Mouse (Mus musculus): ENCODE measurements around the gene Slc26a3. TPM values are rescaled to one million over a fixed set of nuclear protein-coding genes. Genes with fewer than 3 reads are reported as not detected.
"Not testable (repeated sequence)": the region's sequence is repeated elsewhere in the genome, so short reads cannot be mapped to it uniquely, and the experiment has no call there.

Gene Slc26a3
- polyA plus RNA-seq, 1 experiment = not detected

DNA sequence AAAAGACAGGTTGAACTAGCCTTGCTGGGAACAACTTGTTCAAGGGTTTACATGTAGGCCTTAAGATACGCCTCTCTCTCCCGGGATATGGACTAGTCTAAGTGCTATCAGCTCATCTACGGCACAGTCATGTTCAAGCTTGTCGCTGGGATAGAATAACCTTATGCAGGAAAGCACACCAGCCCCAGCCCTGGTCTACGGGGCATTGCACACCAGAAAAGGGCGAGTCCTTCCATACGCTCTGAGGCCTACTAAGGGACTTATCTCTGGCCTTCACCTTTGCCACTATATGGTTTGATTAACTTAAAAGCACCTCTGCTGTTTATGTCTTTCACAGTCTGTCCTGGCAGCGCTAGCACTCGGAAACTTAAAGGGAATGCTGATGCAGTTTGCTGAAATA is 70.7 kb downstream of the Slc26a3 start:
- Histone ChIP-seq H3K4me2 (ENCODE audit: low read depth) (no peak overlapping the region), H3K4me3 (no peak overlapping the region), H3K36me3 (ENCODE audit: control insufficient read depth, insufficient read depth) (no peaks in the 10 kb centered on the region), H3K79me2 (ENCODE audit: control insufficient read depth, insufficient read depth) (no peaks in the 10 kb centered on the region), H3K27me3 (ENCODE audit: control insufficient read depth, insufficient read depth, insufficient read length) (peaks cover 14% of the 10 kb centered on the region), H3ac (ENCODE audit: control insufficient read depth, insufficient read length) (no peak overlapping the region)
- no peak for TF ChIP-seq MYOD1 (IDR thresholded peaks at IDR 0.05; ENCODE audit: control insufficient read depth in 1 of 3, insufficient read length in 2 of 3, low read depth in 2 of 3)
- TF ChIP-seq TCF12 (IDR thresholded peaks at IDR 0.05; ENCODE audit: insufficient read depth, poor library complexity, severe bottlenecking) = no peak
- no peak for TF ChIP-seq MYOG (IDR thresholded peaks at IDR 0.05; ENCODE audit: control insufficient read depth in 1 of 3, insufficient read depth in 1 of 3, insufficient read length in 2 of 3, low read depth in 2 of 3)
- no peak for TF ChIP-seq TCF3 (IDR thresholded peaks at IDR 0.05; ENCODE audit: insufficient read length, low read depth)
- no peak for TF ChIP-seq MAX (IDR thresholded peaks at IDR 0.05; ENCODE audit: low read depth)
- no peak for TF ChIP-seq POLR2AphosphoS2 (IDR thresholded peaks at IDR 0.05; ENCODE audit: insufficient read length, low read depth)
- no peak for TF ChIP-seq CEBPB (IDR thresholded peaks at IDR 0.05; ENCODE audit: insufficient read depth, poor library complexity, severe bottlenecking)
- TF ChIP-seq SRF (IDR thresholded peaks at IDR 0.05; ENCODE audit: control insufficient read depth, insufficient read length, low read depth) = no peak
- TF ChIP-seq USF1 (IDR thresholded peaks at IDR 0.05; ENCODE audit: low read depth) = no peak
- TF ChIP-seq REST (IDR thresholded peaks at IDR 0.05; ENCODE audit: insufficient read depth, insufficient read length) = no peak
- TF ChIP-seq E2F4 (IDR thresholded peaks at IDR 0.05; ENCODE audit: insufficient read depth) = no peak
- TF ChIP-seq POLR2A (IDR thresholded peaks at IDR 0.05; ENCODE audit: insufficient read length, low read depth) = no peak

DNA sequence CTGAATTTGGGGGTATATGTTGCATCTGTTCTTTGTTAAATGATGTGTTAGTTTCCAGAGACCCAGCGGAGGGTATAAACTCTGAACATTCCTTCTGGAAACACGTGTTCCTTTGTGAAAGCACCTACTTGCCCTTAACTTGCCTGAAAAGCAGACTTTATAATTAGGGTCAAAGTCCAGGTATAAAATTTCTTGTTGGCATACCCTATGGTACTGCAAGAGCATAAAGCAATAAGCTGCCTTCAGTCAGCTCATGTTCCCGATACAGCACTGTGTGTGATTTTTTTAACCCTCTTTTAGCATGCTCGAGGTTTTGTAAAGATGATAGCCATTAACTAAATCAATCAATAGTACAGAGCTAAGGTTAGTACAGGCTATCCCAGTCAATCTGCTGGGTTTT is 71.9 kb downstream of the Slc26a3 start:
- peaks cover 10% of the 10 kb centered on the region for H3K27me3 ChIP-seq (ENCODE audit: control insufficient read depth, insufficient read depth, insufficient read length)
- H3K4me2 ChIP-seq (ENCODE audit: low read depth) = no peak overlapping the region
- TF ChIP-seq MYOD1 (IDR thresholded peaks at IDR 0.05; ENCODE audit: control insufficient read depth in 1 of 3, insufficient read length in 2 of 3, low read depth in 2 of 3) (no peak), POLR2AphosphoS2 (IDR thresholded peaks at IDR 0.05; ENCODE audit: insufficient read length, low read depth) (no peak), SRF (IDR thresholded peaks at IDR 0.05; ENCODE audit: control insufficient read depth, insufficient read length, low read depth) (no peak), MAX (IDR thresholded peaks at IDR 0.05; ENCODE audit: low read depth) (no peak), USF1 (IDR thresholded peaks at IDR 0.05; ENCODE audit: low read depth) (no peak), E2F4 (IDR thresholded peaks at IDR 0.05; ENCODE audit: insufficient read depth) (no peak), MYOG (IDR thresholded peaks at IDR 0.05; ENCODE audit: control insufficient read depth in 1 of 3, insufficient read depth in 1 of 3, insufficient read length in 2 of 3, low read depth in 2 of 3) (no peak), TCF3 (IDR thresholded peaks at IDR 0.05; ENCODE audit: insufficient read length, low read depth) (no peak), TCF12 (IDR thresholded peaks at IDR 0.05; ENCODE audit: insufficient read depth, poor library complexity, severe bottlenecking) (no peak), REST (IDR thresholded peaks at IDR 0.05; ENCODE audit: insufficient read depth, insufficient read length) (no peak), CEBPB (IDR thresholded peaks at IDR 0.05; ENCODE audit: insufficient read depth, poor library complexity, severe bottlenecking) (no peak), POLR2A (IDR thresholded peaks at IDR 0.05; ENCODE audit: insufficient read length, low read depth) (no peak)
- no peaks in the 10 kb centered on the region for H3K79me2 ChIP-seq (ENCODE audit: control insufficient read depth, insufficient read depth)
- H3K36me3 ChIP-seq (ENCODE audit: control insufficient read depth, insufficient read depth) = no peaks in the 10 kb centered on the region
- no peak overlapping the region for H3ac ChIP-seq (ENCODE audit: control insufficient read depth, insufficient read length)
- H3K4me3 ChIP-seq = no peak overlapping the region

DNA sequence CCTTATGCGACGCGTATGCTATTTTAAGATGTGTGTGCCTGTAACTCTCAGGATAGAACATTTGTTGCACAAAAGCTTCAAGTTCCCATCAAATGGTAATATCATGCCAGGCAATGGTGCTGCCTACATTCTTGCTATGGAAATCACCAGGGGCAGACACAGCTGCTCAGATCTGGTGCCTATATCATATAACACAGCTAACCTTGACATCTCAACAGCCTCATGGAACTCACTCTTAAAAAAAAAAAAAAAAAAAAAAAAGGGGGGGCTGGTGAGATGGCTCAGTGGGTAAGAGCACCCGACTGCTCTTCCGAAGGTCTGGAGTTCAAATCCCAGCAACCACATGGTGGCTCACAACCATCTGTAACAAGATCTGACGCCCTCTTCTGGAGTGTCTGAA is 87.5 kb downstream of the Slc26a3 start:
- not testable (repeated sequence) for H3K4me3 ChIP-seq; H3K79me2 ChIP-seq (ENCODE audit: control insufficient read depth, insufficient read depth); H3K36me3 ChIP-seq (ENCODE audit: control insufficient read depth, insufficient read depth); H3ac ChIP-seq (ENCODE audit: control insufficient read depth, insufficient read length); H3K4me2 ChIP-seq (ENCODE audit: low read depth); H3K27me3 ChIP-seq (ENCODE audit: control insufficient read depth, insufficient read depth, insufficient read length)
- peak in 2 of 3 experiments; percentile 25 to 27 for TF ChIP-seq MYOD1 (IDR thresholded peaks at IDR 0.05; ENCODE audit: control insufficient read depth in 1 of 3, insufficient read length in 2 of 3, low read depth in 2 of 3)

DNA sequence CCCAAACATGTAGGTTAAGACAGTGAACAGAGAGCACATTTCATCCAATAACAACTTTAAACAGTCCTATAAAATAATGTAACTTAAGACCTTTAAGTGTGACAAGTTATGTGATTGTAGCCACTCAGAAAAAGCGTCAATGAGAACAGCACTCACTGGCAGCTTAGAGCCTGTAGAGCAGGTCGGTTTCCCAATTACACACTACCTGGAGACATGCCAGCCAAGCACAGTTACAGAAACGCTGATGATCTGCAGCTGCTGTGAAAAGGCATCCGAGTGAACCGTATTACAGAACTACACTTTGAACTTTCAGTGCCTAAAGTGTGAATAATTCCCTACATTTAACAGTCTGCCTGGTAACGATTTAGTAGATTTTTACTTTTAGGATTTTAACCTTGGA is 95.8 kb downstream of the Slc26a3 start:
- TF ChIP-seq CEBPB (IDR thresholded peaks at IDR 0.05; ENCODE audit: insufficient read depth, poor library complexity, severe bottlenecking) (no peak), POLR2AphosphoS2 (IDR thresholded peaks at IDR 0.05; ENCODE audit: insufficient read length, low read depth) (no peak), TCF12 (IDR thresholded peaks at IDR 0.05; ENCODE audit: insufficient read depth, poor library complexity, severe bottlenecking) (no peak), MYOD1 (IDR thresholded peaks at IDR 0.05; ENCODE audit: control insufficient read depth in 1 of 3, insufficient read length in 2 of 3, low read depth in 2 of 3) (no peak), MYOG (IDR thresholded peaks at IDR 0.05; ENCODE audit: control insufficient read depth in 1 of 3, insufficient read depth in 1 of 3, insufficient read length in 2 of 3, low read depth in 2 of 3) (no peak), E2F4 (IDR thresholded peaks at IDR 0.05; ENCODE audit: insufficient read depth) (no peak), SRF (IDR thresholded peaks at IDR 0.05; ENCODE audit: control insufficient read depth, insufficient read length, low read depth) (no peak), TCF3 (IDR thresholded peaks at IDR 0.05; ENCODE audit: insufficient read length, low read depth) (no peak), POLR2A (IDR thresholded peaks at IDR 0.05; ENCODE audit: insufficient read length, low read depth) (no peak), REST (IDR thresholded peaks at IDR 0.05; ENCODE audit: insufficient read depth, insufficient read length) (no peak), USF1 (IDR thresholded peaks at IDR 0.05; ENCODE audit: low read depth) (no peak), MAX (IDR thresholded peaks at IDR 0.05; ENCODE audit: low read depth) (no peak)
- no peaks in the 10 kb centered on the region for H3K27me3 ChIP-seq (ENCODE audit: control insufficient read depth, insufficient read depth, insufficient read length)
- H3ac ChIP-seq (ENCODE audit: control insufficient read depth, insufficient read length) = no peak overlapping the region
- no peaks in the 10 kb centered on the region for H3K79me2 ChIP-seq (ENCODE audit: control insufficient read depth, insufficient read depth)
- H3K36me3 ChIP-seq (ENCODE audit: control insufficient read depth, insufficient read depth) = peaks cover 54% of the 10 kb centered on the region
- no peak overlapping the region for H3K4me3 ChIP-seq
- no peak overlapping the region for H3K4me2 ChIP-seq (ENCODE audit: low read depth)

DNA sequence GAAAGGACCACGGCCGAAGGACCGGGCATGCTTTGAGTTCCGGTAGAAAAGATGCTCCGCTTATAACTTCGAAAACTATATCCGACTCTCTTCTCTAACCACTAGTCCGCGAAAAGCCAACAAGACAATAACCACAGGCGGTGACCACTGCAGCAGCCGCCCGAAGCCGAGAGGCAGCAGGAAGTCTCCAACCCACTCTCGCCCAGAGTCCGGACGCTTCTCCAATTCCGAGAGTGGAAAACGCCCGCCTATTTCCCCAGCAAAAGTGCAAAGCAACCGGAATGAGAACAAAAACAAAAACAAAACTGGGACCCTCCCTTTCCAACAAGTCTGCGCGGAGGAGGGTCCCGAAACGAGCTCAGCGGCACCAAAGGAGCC is 108.3 kb downstream of the Slc26a3 start:
- Histone ChIP-seq H3ac (ENCODE audit: control insufficient read depth, insufficient read length) (peak overlapping the region; percentile 85), H3K36me3 (ENCODE audit: control insufficient read depth, insufficient read depth) (no peaks in the 10 kb centered on the region), H3K4me3 (peak overlapping the region; percentile 98), H3K79me2 (ENCODE audit: control insufficient read depth, insufficient read depth) (peaks cover 41% of the 10 kb centered on the region), H3K27me3 (ENCODE audit: control insufficient read depth, insufficient read depth, insufficient read length) (no peaks in the 10 kb centered on the region), H3K4me2 (ENCODE audit: low read depth) (peak overlapping the region; percentile 96)
- TF ChIP-seq TCF3 (IDR thresholded peaks at IDR 0.05; ENCODE audit: insufficient read length, low read depth) = no peak
- TF ChIP-seq TCF12 (IDR thresholded peaks at IDR 0.05; ENCODE audit: insufficient read depth, poor library complexity, severe bottlenecking) = no peak
- no peak for TF ChIP-seq E2F4 (IDR thresholded peaks at IDR 0.05; ENCODE audit: insufficient read depth)

All from myocyte (in vitro differentiated cells).